Comparison of ENCODE assay signal across 8 mouse cellular contexts in genomic region chr7:104352717-104353599, GRCm38 (mm10). TPM values are rescaled to one million over a fixed set of nuclear protein-coding genes. Genes with fewer than 3 reads are reported as not detected.
DNase-seq lines count a peak whose midpoint lies in the region; TF ChIP-seq lines count a peak whose summit lies in the region.

Trim12c (minus strand) TSS chr7:104353362.

- DNase-seq in adrenal gland, adult 8-10 months: peak; percentile 79
- peak; percentile 76 for DNase-seq in fibroblast of lung, adult 2 months (ENCODE audit: low read depth)
- DNase-seq in heart, postnatal 10 days: peak; percentile 83 to 85
- DNase-seq in kidney, postnatal 36 days: peak; percentile 77 to 88
- DNase-seq in lung, postnatal 10 days: peak; percentile 83
- DNase-seq in ovary, postnatal 10 days (ENCODE audit: low spot score): peak; percentile 15
- peak; percentile 70 for DNase-seq in thymus, postnatal 4 days

- no peaks in the 10 kb centered on the region for H3K79me3 ChIP-seq in C2C12 (ENCODE audit: low read depth)

- H3K36me3 ChIP-seq in C2C12 (ENCODE audit: control insufficient read depth, insufficient read depth): no peaks in the 10 kb centered on the region

- no peaks in the 10 kb centered on the region for H3K79me2 ChIP-seq in C2C12 (ENCODE audit: control insufficient read depth, insufficient read depth)

- H3K27me3 ChIP-seq in C2C12 (ENCODE audit: control insufficient read depth, insufficient read depth, insufficient read length): no peaks in the 10 kb centered on the region

- TF ChIP-seq CTCF in C2C12 (IDR thresholded peaks at IDR 0.05; ENCODE audit: control insufficient read depth, insufficient read depth, insufficient read length): no peak

- H3K4me3 ChIP-seq in C2C12 (ENCODE audit: insufficient read depth, poor library complexity, severe bottlenecking): peak within 1 kb of the TSS; percentile 11

- intact Hi-C loops in heart, postnatal 10 days (cut with DNase I): no loop called here

- H3ac ChIP-seq in C2C12 (ENCODE audit: control insufficient read depth, insufficient read length, low read depth): no peak within 1 kb of the TSS

TF ChIP-seq in C2C12, 6 proteins besides CTCF, POLR2A, EP300 and RAD21:
- no peak for TF ChIP-seq CEBPB (IDR thresholded peaks at IDR 0.05; ENCODE audit: low read depth)
- TF ChIP-seq FOSL1 (IDR thresholded peaks at IDR 0.05; ENCODE audit: insufficient read depth, low read length, poor library complexity, severe bottlenecking): no peak

RNA-seq across cellular contexts. Expression of gene Trim12c, which starts in this region (rescaled TPM):
- 0.08 TPM for polyA plus RNA-seq in C2C12 (2012; fragmentation: generic; extraction: Trizol)
- 10 to 100 TPM; 13.7 to 15.9 (median 15.1) TPM for total RNA-seq in adrenal gland, adult 8-10 months (2022)
- 1 to 10 TPM; 4.5 to 4.9 TPM for total RNA-seq in heart, postnatal 10 days (2021)

Comparison
In these comparisons a context has a peak if more than half of its experiments do, and no peak if none do; other contexts are left out.
1. Peak in every context shown above with its lines: DNase-seq and H3K4me3 ChIP-seq.
2. DNase-seq: peak in every context shown above with its lines; median percentile 84 in heart, postnatal 10 days; 83 in lung, postnatal 10 days; 82 in kidney, postnatal 36 days; 79 in adrenal gland, adult 8-10 months; 76 in fibroblast of lung, adult 2 months; 70 in thymus, postnatal 4 days; 15 in ovary, postnatal 10 days.